Mouse (Mus musculus) thymus, adult 2 months (tissue): Measurements from ENCODE around the gene Pth1r. TPM values are rescaled to one million over a fixed set of nuclear protein-coding genes. Genes with fewer than 3 reads are reported as not detected.

ENCODE experiments used
- DNase-seq: peaks from one replicate; pipeline ENCODE4 v3.0.0; 2021
- H3K27ac ChIP-seq: fragments of 200-500 bp; 2 replicates; pipeline ENCODE4 v1.5.1; 2012; ENCODE audit warnings: low read length, control low read depth; ENCODE audit not compliant: control insufficient read depth, insufficient read depth
- H3K27me3 ChIP-seq: fragments of 200-500 bp; 2 replicates; pipeline ENCODE4 v1.6.1; 2012; ENCODE audit warnings: mild to moderate bottlenecking, low read length, moderate library complexity, mixed read lengths; ENCODE audit not compliant: control insufficient read depth, insufficient read depth
- H3K36me3 ChIP-seq: fragments of 200-500 bp; 2 replicates; pipeline ENCODE4 v1.6.1; 2012; ENCODE audit warnings: mild to moderate bottlenecking, low read length, moderate library complexity; ENCODE audit not compliant: control insufficient read depth, insufficient read depth
- H3K4me1 ChIP-seq: fragments of 200-500 bp; replicated peaks from 2 replicates; pipeline ENCODE4 v1.6.1; 2012; ENCODE audit warnings: low read length; ENCODE audit not compliant: control insufficient read depth, insufficient read depth
- H3K4me3 ChIP-seq: fragments of 200-500 bp; 2 replicates; pipeline ENCODE4 v1.5.1; 2012; ENCODE audit warnings: mild to moderate bottlenecking, low read length, control low read depth, moderate library complexity; ENCODE audit not compliant: control insufficient read depth, insufficient read depth
- CTCF ChIP-seq: fragments of 200-500 bp; IDR thresholded peaks from 2 replicates; pipeline ENCODE4 v1.5.1; 2012; ENCODE audit warnings: mild to moderate bottlenecking, control low read depth, low read length, moderate library complexity, borderline replicate concordance; ENCODE audit not compliant: control insufficient read depth, poor library complexity, insufficient read depth; ENCODE audit errors: extremely low read depth
- POLR2A ChIP-seq: fragments of 200-500 bp; IDR thresholded peaks from 2 replicates; pipeline ENCODE4 v1.6.1; 2012; ENCODE audit warnings: mild to moderate bottlenecking, low read length, control low read depth, moderate library complexity; ENCODE audit not compliant: control insufficient read depth, poor library complexity, insufficient read depth; ENCODE audit errors: extremely low read depth
- WGBS: fragments of 180-500 bp; shearing (Covaris S2); methylation state at CpG from one replicate; pipeline ENCODE4 v1.1.7; 2018; 5-methylcytosine and 5-hydroxymethylcytosine counted together
- polyA plus RNA-seq: library from polyadenylated mRNA; depleted of rRNA; stranded (reverse); fragments of >200 nt; gene quantifications from 2 replicates; pipeline ENCODE4 v1.2.3, GENCODE M21; 2012

Gene Pth1r
- polyA plus RNA-seq, 1 experiment: 5.8 TPM

DNA sequence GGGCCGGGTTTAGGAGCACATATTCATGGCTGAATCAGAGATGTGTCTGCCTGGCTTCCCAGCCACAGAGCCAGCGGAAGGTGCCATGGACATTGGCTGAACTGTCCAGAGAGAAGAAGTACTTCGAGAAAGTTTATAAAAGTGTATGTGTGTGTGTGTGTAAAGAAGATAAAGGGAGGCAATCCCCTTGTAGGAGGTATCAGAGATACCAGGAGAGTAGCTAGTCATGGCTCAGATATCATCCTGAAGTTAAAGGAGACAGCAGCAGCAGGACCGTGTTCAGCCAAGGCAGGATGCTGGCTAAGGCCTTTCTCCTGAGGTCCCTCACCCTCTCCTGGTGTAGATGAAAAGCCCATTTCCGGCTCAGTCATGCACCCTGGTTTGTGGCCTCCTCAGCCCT lies 4.5 kb upstream of the Pth1r start:
- H3K4me1 ChIP-seq: no peaks in the 10 kb centered on the region
- no peaks in the 10 kb centered on the region for H3K36me3 ChIP-seq
- 79% methylated on average over 5 of the region's 5 CpGs for WGBS
- TF ChIP-seq CTCF: no peak
- no peak for DNase-seq
- no peak overlapping the region for H3K4me3 ChIP-seq
- H3K27me3 ChIP-seq: no peaks in the 10 kb centered on the region
- H3K27ac ChIP-seq: no peak overlapping the region

DNA sequence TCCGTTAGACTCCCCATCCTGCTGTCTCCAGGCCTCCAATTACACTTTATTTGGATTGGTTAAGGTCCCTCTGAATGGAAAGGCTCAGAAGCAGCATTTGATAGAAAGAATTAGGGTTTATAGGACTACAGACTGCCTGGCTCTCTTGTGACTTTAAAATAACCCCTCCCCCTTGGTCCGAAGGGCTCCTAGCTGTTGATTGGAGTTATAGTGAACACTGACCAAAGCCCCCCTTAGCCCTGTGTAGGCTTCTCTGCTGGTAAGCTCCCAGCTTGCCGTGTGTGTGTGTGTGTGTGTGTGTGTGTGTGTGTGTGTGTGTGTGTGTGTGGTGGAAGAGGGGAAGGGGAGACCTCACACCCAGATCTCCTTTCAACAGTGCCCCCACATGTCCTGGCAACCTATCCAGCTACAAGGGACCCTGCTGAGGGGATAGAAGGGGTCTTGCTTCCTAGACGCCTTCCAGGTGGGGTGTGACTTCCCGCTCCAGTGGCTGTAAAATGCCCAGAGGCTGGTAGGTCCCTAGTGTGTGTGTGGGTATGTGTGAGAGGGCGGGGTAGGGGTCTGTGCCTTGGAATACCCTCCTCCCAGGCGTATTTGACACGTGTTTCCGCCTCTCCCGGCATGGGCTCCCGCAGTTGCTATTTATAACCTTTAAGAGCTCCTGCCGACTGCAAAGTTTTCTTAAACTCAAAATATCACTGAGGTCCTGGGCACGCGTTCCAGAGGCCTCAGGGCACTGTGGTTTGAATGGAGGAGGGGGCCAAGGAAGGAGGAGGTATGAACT lies 3.7 kb upstream of the Pth1r start:
- H3K27ac ChIP-seq: no peak overlapping the region
- WGBS: 61% methylated on average over 14 of the region's 14 CpGs
- H3K36me3 ChIP-seq: no peaks in the 10 kb centered on the region
- H3K4me1 ChIP-seq: no peaks in the 10 kb centered on the region
- no peak overlapping the region for H3K4me3 ChIP-seq
- no peaks in the 10 kb centered on the region for H3K27me3 ChIP-seq
- DNase-seq: no peak
- TF ChIP-seq CTCF (no peak), POLR2A (no peak)

DNA sequence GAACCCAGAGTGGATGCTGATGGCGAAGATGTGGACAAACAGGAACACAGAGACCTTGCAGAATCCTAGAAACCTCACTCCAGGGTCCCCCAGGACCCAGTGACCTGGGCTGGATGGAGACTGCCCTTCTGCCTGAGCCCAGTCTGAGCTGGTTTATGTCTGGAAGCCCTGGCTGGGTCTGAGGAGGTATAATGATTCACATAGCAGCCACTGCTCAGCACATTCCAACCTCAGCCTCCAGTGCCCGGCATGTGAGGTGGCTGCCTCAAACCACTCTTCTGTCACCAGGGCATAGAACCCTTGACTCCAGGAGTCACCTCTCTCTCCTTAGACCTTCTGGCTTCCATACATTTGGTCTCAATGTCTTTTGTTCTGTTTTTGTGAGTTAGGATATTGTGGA lies 1.5 kb upstream of the Pth1r start:
- H3K4me1 ChIP-seq: no peaks in the 10 kb centered on the region
- no peak overlapping the region for H3K4me3 ChIP-seq
- H3K27me3 ChIP-seq: peaks cover 8% of the 10 kb centered on the region
- TF ChIP-seq POLR2A: no peak
- TF ChIP-seq CTCF: no peak
- no peak for DNase-seq
- H3K36me3 ChIP-seq: no peaks in the 10 kb centered on the region
- WGBS: 83% methylated on average over 2 of the region's 2 CpGs
- no peak overlapping the region for H3K27ac ChIP-seq

DNA sequence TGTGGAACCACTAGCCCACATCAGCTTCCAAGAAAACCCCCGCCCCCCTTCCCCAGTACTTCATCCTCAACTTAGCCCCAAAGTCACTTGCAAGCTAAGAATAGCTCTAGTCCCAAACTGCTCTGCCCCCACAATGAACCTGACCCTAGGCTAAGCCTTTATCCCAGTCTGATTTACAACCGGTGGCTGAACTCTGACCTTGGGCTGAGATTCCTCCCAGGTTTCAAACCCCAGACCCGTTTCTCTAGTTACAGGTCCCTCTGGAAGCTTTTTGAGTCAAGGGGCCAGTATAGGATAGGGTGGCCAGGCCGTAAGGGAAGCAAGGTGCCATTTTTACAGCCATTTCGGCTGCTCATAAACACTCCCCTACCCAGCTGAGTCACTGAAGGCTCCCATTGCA lies 707 bp downstream of the Pth1r start:
- H3K4me1 ChIP-seq: peaks cover 2% of the 10 kb centered on the region; the same call in 1 of the 2 replicates
- 81% methylated on average over 5 of the region's 5 CpGs for WGBS
- TF ChIP-seq POLR2A (no peak), CTCF (no peak)
- H3K36me3 ChIP-seq: no peaks in the 10 kb centered on the region
- no peak overlapping the region for H3K27ac ChIP-seq
- H3K27me3 ChIP-seq: peaks cover 15% of the 10 kb centered on the region
- H3K4me3 ChIP-seq: no peak overlapping the region
- no peak for DNase-seq

DNA sequence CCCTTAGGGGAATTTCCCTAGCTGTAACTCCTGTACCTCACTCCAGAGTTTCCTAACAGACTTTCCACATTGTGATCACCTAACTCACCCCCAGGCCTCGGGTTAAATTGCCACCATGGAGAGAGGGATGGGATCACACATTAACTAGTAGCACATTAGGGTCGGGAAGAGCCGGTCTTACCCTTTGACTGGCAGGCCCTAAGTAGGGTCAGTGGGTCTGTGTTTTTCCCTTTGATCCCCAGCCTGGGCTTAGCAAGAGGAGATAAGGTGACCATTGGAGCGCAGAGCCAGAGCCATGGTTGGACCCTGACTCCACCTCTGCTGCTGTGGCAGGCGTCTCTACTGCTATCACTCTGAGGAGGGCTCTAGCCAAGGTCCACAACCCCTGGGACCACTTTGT lies 1.2 kb downstream of the Pth1r start:
- no peak overlapping the region for H3K4me3 ChIP-seq
- WGBS: 94% methylated on average over 5 of the region's 5 CpGs
- H3K27me3 ChIP-seq: peaks cover 20% of the 10 kb centered on the region
- TF ChIP-seq CTCF (no peak), POLR2A (no peak)
- no peaks in the 10 kb centered on the region for H3K36me3 ChIP-seq
- no peak overlapping the region for H3K27ac ChIP-seq
- no peak for DNase-seq
- peaks cover 2% of the 10 kb centered on the region; the same call in 1 of the 2 replicates for H3K4me1 ChIP-seq

DNA sequence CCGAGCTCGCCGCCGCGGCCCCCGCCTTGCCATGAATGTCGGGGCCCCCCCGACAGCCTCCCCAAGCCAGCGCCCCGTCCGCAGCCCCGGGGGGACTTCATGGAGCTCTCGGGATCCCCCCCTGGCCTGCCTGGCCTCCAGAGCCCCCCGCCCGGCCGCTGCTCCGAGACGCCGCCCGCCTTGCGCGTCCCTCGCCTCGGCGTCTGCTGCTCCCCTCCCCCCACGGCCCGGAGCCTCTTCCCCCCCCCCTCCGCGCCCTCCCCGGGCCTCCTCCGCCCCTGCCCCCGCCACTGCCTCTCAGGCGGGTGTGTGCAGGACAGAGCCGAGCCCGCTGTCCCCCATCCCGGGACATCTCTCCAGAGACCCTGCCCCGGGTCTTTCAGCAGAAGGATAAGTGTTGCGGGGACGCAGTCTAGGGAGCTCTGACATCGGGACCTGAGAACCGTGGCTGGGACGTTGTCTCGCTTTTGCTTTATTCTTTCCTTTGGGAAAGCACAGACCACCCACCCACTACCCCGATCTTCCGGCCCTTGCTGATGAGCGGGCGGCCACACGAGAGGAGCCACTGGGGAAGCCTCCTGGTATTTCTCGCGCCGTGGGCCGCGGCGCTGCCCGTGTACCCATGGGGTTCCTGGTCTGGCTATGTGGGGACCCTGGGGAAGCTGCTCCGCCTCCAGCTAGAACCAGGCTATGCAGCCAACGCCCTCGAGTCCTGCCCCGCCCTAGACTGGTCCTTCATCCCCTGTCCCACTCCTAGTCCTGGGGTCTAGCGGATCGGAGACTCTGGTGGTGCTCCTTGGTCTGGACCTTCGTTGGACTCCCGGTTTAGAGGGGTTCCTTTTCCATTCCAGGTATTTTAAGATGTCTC lies 3.3 kb downstream of the Pth1r start:
- TF ChIP-seq POLR2A (no peak), CTCF (no peak)
- DNase-seq: no peak
- 16% methylated on average over 63 of the region's 63 CpGs for WGBS
- Histone ChIP-seq H3K27ac (no peak overlapping the region), H3K4me1 (peaks cover 2% of the 10 kb centered on the region; the same call in 1 of the 2 replicates), H3K4me3 (no peak overlapping the region), H3K27me3 (peaks cover 21% of the 10 kb centered on the region), H3K36me3 (no peaks in the 10 kb centered on the region)
